Mouse (Mus musculus): ENCODE data around the gene Acta1.

Acta1 gene

GRCm38 (mm10) chr8:123894502-123895097 lies at the start of gene Acta1:
TSS of gene Acta1 (minus strand) at chr8:123894751.
- no peak for DNase-seq (ENCODE audit: low read depth, low spot score)

- DNase-seq (ENCODE audit: low read depth, low spot score), result no peak
Observed at GRCm38 (mm10) chr8:123929026-123929425, 34.5 kb upstream of the Acta1 start.

GRCm38 (mm10) chr8:123925671-123926070 lies 31.1 kb upstream of the Acta1 start:
- DNase-seq (ENCODE audit: low read depth, low spot score), result no peak

- DNase-seq (ENCODE audit: low read depth, low spot score), result peak; percentile 94
Observed at GRCm38 (mm10) chr8:123924719-123925118, 30.2 kb upstream of the Acta1 start.

- DNase-seq (ENCODE audit: low read depth, low spot score), result no peak
Observed at GRCm38 (mm10) chr8:123914635-123915034, 20.1 kb upstream of the Acta1 start.

GRCm38 (mm10) chr8:123912265-123912664 lies 17.7 kb upstream of the Acta1 start:
- DNase-seq (ENCODE audit: low read depth, low spot score), result no peak

GRCm38 (mm10) chr8:123907604-123908003 lies 13.1 kb upstream of the Acta1 start:
- no peak for DNase-seq (ENCODE audit: low read depth, low spot score)

- no peak for DNase-seq (ENCODE audit: low read depth, low spot score)
Observed at GRCm38 (mm10) chr8:123902653-123903052, 8.1 kb upstream of the Acta1 start.

GRCm38 (mm10) chr8:123899366-123899765 lies 4.8 kb upstream of the Acta1 start:
- no peak for DNase-seq (ENCODE audit: low read depth, low spot score)

- DNase-seq (ENCODE audit: low read depth, low spot score), result no peak
Observed at GRCm38 (mm10) chr8:123898576-123898975, 4.0 kb upstream of the Acta1 start.

GRCm38 (mm10) chr8:123896774-123897173 lies 2.2 kb upstream of the Acta1 start:
- no peak for DNase-seq (ENCODE audit: low read depth, low spot score)

- DNase-seq (ENCODE audit: low read depth, low spot score), result no peak
Observed at GRCm38 (mm10) chr8:123896366-123896761, 1.8 kb upstream of the Acta1 start.

- no peak for DNase-seq (ENCODE audit: low read depth, low spot score)
Observed at GRCm38 (mm10) chr8:123895680-123896365, 1.3 kb upstream of the Acta1 start.

- no peak for DNase-seq (ENCODE audit: low read depth, low spot score)
Observed at GRCm38 (mm10) chr8:123895230-123895629, 679 bp upstream of the Acta1 start.

GRCm38 (mm10) chr8:123893413-123893812 lies 1.1 kb downstream of the Acta1 start:
- no peak for DNase-seq (ENCODE audit: low read depth, low spot score)

GRCm38 (mm10) chr8:123892586-123893155 lies 1.9 kb downstream of the Acta1 start:
- no peak for DNase-seq (ENCODE audit: low read depth, low spot score)

- peak; percentile 47 for DNase-seq (ENCODE audit: low read depth, low spot score)
Observed at GRCm38 (mm10) chr8:123891883-123892585, 2.5 kb downstream of the Acta1 start.

GRCm38 (mm10) chr8:123891271-123891670 lies 3.3 kb downstream of the Acta1 start:
- DNase-seq (ENCODE audit: low read depth, low spot score), result peak; percentile 36

- no peak for DNase-seq (ENCODE audit: low read depth, low spot score)
Observed at GRCm38 (mm10) chr8:123889797-123890196, 4.8 kb downstream of the Acta1 start.

- DNase-seq (ENCODE audit: low read depth, low spot score), result no peak
Observed at GRCm38 (mm10) chr8:123887956-123888355, 6.6 kb downstream of the Acta1 start.

- no peak for DNase-seq (ENCODE audit: low read depth, low spot score)
Observed at GRCm38 (mm10) chr8:123887163-123887562, 7.4 kb downstream of the Acta1 start.
